Mouse (Mus musculus) heart, adult 11 months (tissue): ENCODE data around the gene Rpp14.
A peak's percentile ranks its signal among the peaks of the same experiment; 100 is the strongest.

Experiments used
- DNase-seq: peaks from one replicate; pipeline ENCODE4 v3.0.0; 2022

The Rpp14 gene

DNA sequence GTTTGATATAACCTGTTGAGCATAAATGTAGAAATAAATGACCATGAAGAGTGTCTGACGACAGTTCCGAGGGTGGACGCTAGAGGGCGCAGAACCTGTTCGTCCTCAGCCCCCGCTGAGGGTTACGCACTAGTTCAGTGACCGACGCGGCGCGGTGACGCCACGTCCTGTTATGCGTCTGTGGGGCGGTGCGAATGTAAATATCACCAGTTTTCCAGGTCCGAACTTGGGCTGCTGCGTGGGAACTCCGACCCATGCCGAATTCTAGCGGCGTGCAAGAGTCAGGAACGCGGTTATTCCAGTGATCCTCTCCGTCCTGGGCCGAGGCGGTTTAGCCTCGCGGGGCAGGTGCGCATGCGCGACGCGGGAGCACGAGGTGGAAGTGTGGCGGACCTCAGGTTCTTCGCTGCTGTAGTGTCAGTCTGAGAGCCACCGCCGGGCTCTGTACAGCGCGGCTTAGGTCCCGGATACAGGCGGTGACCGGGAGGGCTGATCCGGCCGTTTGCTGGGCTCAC, at the start of gene Rpp14:
Rpp14 (plus strand) TSS at position 203 of the 515 bp plus-strand sequence.
- peak; percentile 99 for DNase-seq

DNA sequence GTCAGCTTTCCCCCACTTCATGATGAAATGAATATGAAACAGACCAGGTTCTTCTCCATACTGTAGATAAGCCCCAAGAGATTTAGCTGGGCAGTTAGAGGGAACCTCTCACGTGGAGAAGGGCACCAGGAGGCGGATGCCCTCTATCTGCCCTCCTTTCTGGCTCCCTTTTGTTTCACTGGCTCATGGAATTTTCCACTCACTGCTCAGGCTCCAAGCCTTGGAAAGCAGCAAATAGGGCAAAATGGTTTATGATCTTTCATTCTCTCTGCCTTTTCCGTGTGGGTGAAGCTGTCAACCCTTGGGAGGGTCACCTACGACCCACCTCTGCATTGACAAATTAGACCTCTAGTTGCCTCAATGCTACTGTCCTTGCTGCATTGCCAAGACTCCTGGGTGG, 49.6 kb upstream of the Rpp14 start:
- peak; percentile 90 for DNase-seq

DNA sequence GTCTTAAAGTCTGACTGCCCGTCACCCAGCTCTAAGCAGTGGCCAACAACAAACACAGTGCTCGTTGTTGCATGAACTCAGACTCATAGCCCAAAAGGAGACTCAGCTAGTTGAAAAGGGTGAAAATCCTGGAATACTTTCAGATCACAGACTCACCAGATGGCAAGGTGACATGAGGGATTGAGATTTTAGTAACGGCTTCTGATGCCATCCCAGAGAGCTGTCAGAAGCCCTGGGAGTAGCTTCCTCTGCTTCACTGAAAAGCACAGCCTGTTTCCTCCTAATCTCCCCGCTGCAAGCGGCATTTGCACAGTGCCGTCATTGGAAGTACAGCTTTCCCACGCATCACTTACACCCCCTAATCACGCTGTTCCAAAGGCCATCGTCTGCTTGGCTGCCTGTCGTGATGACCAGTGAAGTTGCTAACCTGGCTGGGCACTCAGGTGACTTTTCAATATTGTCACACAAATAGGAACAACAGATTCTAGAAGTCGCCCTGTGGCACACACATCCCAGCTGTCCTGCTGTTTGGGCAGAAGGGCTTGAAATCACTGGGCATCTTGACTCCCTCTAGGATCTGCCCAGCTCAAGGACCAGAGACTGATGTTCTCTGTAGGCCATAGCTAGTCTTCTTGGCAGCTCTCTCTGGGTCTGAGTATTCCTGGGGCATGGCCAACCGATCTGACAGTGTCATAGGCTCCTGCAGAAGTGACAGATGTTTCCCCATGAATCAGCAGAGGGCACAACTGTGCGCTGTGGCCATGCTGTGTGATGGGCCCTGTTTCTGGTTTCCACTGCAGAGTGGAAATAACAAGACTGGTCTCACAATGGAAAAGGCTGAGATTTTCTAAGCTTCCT, 47.9 kb upstream of the Rpp14 start:
- DNase-seq: peak; percentile 91

DNA sequence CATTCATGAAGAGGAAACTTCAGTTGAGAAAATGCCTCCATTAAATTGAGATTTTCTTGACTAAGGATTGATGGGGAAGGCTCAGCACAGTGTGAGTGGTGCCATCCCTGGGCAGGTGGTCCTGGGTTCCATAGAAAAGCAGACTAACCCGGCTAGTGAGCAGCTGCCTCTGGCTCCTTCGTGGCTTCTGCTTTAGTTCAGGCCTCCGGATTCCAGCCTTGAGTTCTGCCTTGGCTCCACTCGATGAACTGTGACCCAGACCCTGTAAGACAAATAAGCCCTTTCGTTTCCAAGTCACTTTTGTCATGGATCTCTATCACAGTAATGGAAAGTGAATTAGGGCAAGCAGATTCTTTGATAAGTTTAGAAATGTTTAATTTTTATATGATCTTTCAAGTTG, 45.6 kb upstream of the Rpp14 start:
- no peak for DNase-seq

DNA sequence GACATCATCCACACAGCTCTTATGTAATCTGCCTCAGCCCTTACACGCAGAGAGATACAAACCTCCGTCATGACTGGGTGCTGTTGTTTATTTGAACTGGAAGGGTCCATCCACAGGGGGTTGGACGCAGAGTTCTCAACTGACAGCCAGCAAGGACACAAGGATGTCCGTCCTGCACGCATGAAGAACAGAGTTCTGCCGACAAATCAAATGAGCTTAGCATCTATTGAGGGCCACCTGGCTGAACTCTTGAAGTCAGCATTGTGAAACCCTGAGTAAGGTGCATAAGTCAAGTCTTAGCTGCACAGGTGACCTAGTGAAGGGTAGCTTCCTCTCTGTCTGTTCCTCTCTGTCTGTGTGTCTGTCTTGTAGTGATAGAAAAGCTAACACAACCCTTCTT, 44.2 kb upstream of the Rpp14 start:
- DNase-seq: peak; percentile 83

DNA sequence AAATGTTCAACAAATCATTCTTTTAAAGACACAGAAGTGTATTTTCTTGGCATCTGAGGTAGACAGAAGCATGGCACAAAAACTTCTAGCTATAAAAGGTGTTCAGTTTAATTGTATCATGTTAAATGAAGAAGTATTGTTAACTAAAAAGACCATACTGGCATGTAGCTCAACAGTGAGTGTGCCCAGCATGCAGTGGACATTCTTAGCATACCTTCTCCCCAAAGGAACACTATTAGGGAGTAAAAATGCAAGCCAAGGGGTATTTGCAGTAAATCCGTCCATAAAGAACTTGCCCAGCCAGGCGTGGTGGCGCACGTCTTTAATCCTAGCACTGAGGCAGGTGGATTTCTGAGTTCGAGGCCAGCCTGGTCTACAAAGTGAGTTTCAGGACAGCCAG, 43.8 kb upstream of the Rpp14 start:
- DNase-seq: no peak

DNA sequence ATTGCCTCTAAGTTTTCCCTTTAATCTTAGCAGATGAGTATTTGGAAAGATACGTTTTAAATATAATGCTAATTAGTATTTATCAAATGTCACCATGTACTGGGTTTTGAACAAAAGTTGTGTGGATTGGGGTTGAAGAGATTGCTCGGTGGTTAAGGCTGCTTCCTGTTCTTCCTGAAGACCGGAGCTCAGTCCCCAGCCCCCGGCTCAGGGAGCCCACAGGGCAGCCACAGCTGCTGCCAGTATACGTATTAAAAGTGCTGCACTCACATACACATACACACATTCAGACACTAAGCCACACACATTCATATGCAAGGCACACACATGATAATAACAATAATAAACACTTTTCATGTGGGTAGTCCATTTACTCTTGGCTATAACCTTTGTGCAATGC, 42.0 kb upstream of the Rpp14 start:
- DNase-seq: no peak

DNA sequence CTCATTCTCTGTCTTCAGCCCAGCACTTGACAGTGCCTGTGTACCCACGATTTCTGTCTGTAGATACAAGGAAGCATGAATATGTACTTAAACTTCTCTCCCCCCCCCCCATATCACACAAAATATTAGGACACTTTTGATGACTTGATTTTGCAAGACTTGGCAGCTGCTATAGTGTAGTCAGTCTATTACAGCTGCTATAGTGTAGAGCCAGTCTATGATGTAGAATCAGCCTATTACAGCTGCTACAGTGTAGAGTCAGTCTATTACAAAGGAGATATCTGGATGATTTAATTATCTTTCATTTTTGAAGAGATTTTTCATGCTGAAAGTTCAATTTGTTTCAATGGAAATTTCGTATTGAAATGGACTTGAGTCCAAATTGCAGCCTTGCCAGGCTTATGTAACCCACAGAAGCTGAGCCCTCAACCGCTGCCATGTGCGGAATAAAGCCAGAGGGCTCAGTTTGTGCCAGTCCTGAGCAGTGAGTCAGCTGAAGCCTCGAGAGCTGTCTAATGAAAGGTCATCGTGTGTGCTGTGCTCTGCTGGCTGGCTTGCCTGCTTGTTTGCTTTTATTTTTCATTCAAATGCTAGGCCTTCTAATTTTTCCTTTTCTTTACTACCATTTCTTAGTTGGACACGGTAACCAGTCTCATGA, 41.2 kb upstream of the Rpp14 start:
- DNase-seq: peak; percentile 95

DNA sequence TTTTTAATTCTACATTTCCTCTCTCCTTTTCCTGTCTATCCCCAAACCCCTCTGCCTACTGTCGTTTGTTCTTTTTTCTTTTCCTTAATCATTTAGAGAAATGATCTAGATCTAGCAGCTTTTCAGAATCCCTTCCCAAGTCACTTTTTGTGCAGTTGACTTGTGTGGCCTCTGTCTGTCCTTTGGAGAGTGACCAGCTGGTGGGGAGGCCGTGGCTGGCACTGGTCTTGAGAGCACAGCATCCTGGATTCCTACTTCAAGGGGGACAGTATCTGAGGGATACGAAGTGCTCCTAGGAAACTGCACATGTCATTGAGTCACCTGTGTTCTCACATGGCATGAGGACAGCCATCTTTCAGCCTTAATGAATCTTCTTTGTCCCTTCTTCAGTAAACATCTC, 40.0 kb upstream of the Rpp14 start:
- DNase-seq: peak; percentile 74

DNA sequence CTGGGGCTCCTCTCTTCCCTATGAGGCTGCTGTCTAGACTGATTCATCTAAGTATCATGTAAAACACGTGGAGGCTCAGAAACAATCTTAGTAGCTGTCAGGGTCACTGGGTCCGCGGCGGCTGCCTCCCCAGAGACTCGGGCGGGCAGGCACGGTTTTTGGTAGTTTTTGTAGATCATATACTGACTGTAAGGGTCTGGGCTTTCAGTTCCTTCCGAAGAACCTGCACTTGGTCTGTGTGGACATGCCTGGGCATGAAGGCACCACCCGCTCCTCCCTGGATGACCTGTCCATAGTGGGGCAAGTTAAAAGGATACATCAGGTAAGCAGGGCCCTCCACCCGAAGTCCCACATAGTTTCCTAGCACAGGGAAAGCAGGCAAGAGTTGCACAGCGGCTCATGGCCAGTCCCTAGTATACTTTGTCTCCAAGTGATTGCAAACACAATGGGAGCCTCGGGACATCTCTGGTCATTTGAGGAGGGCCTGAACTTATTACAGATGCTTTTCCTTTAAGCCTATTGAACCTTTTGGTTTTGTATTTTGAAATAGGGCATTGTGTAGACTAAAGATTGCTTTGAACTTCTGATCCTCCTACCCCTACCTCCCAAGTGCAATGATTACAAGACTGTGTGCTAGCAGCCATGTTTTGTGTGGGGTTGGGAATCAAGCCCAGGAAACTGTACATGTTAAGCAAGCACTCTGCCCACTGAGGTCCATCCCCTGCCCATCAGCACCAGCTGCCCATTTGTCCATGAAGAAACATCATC, 39.1 kb upstream of the Rpp14 start:
- DNase-seq: peak; percentile 82

DNA sequence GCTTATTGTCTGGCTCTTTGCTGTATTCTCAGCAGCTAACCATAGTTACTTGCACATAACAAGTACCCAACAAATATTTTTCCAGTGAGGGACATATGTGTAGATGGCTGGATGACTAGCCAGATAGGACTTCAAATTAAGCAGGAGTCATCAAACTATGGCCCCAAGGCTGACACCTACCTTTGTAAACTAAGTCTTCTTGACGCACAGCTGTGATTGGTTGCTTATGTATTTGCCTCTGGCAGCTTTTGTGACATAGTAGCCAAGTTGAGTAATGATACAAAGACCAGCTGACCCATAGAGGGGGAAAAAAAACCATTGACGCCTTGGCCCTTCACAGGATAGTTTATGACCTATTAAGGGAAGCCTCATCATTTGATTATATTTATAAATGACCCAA, 38.0 kb upstream of the Rpp14 start:
- DNase-seq: peak; percentile 49

DNA sequence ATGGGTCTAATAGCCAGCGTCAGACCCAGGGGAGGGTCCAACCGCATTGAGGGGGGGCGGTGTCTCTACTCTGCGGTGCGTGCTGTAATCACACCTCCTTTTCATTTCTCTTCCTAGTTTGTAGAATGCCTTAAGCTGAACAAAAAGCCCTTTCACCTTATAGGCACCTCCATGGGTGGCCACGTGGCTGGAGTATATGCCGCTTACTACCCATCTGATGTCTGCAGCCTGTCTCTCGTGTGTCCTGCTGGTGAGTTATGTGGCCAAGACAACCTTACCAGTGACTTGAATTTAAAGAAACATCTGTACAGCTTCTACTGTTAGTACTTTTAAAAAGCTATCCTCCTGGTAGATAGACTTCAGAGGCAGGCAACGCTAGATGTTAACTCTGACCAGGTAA, 37.6 kb upstream of the Rpp14 start:
- peak; percentile 59 for DNase-seq

DNA sequence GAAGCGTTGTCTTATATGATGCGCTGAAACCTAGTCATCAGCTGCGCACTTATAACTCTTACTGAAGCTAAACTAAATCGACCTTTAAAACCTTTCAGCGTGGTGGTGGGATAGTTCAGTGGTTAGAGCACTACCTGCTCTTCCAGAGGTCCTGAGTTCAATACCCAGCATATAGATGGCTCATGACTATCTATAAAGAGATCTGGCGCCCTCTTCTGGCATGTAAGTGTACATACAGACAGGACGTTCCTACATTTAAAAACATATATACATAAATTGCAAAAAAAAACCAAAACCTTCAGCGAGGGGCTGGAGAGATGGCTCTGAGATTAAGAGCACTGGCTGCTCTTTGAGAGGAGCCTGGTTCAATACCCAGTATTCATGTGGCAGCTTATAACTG, 35.8 kb upstream of the Rpp14 start:
- DNase-seq: peak; percentile 44

DNA sequence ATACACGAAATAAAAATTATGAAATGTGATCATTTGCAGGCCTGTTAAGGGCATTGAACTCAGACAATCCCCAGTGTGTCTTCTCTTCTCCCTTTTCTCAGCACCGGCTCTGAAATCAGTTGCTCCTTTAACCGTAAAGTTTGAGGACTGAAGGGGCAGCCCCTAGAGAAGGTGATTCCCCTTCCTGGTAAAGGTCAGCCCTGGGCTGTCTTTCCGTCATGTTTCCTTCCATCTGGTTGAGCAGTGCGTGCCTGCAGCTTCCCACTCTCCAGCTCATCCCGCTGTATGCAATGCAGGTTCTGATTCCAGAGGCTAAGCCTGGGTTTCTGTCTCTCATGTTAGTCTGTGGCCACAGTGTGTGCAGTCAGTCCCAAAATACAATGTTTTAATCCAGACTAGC, 35.4 kb upstream of the Rpp14 start:
- peak; percentile 76 for DNase-seq

DNA sequence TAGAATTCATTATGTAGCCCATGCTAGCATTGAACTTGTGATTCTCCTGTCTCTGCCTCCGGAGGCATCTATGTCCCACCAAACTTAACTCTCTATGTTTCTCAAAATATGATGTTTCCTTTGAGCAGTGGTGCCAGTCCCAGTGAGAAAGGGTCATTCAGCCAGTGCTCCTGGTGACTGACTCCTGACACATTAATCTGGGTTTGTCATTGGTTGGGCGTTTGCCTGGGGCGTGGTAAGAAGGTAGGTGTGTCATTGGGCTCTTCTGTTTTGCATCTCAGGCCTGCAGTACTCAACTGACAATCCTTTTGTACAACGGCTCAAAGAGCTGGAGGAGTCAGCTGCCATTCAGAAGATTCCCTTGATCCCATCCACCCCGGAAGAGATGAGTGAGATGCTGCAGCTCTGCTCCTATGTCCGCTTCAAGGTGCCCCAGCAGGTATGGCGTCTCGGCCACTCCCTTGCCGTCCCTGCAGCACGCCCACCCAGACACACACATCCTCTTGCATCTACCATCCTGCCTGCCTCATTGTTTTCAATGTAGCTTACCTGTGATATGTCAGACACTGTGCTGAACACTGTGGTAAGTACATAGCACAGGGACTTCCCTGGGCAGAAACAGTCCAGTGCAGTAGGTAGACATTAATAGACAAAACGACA, 34.9 kb upstream of the Rpp14 start:
- DNase-seq: peak; percentile 76

DNA sequence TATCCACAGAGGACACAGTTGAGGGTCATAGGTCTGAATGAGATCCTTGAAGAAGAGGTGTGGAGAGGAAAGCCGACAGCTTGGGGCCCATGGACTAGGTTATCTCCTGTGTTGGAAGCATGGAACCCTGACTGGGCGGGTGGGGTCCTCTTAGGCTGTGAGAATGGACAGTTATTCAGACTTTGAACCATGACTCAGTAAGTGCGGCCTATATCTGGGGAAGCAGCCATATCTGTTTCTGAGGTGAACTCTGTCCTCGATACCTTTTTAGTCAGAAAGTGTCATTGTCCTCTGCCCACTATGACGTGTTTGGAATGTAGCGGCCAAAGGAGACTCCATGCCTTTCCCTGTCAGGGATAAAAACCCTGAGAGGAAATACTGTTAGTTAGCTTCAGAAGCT, 33.3 kb upstream of the Rpp14 start:
- peak; percentile 30 for DNase-seq

DNA sequence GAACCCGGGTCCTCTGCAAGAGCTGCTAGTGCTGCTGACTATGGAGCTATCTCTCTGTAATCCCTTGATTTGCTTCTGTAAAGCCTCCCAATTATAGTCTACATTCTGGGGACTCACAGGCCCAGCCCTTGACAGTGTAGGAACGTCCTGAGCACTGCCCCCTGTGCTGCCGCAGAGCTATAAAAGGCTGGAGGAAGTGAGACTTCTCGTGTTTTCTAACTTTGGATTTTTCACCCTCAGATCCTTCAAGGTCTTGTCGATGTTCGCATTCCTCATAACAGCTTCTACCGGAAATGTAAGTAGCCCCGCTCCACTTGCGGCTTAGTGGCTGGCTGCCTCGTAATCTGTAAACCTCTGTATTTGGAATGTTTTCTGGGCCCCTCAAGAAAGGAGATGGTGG, 30.8 kb upstream of the Rpp14 start:
- peak; percentile 92 for DNase-seq

DNA sequence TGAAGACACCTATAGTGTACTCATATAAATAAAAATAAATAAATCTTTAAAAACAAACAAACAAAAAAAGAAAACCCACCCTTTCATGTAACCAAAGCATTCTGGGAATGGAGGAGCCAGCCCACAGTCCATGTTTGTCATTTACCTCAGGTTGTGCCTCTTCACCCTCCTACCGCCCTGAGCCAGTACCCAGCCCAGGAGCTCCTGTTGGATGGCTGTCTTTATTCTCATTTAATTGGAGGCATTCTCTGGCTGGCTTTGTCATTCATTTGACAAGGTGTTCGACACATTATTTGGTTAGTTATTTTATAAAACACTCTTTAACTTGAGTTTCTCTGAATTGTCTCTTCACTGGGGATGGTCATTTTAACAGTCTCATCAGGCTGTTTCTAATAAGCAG, 28.3 kb upstream of the Rpp14 start:
- DNase-seq: peak; percentile 67

DNA sequence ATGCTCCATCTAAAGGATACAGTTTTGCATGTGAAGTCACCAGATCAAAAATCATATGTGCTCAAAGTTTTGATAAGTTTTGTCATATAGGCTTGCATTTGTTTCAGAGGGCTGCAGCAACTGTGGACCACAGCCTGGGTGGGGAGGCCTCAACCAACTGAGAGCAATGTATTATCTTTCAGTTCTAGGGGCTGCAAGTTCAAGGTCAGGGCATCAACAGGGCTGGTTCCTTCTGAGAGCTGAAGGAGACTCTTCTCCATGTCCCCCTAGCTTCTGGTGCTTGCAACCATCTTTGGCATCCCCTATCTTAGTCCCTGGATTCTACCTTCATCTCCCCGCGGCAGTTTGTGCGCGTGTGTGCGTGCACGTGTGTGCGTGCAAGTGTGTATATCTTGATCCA, 27.5 kb upstream of the Rpp14 start:
- DNase-seq: no peak

DNA sequence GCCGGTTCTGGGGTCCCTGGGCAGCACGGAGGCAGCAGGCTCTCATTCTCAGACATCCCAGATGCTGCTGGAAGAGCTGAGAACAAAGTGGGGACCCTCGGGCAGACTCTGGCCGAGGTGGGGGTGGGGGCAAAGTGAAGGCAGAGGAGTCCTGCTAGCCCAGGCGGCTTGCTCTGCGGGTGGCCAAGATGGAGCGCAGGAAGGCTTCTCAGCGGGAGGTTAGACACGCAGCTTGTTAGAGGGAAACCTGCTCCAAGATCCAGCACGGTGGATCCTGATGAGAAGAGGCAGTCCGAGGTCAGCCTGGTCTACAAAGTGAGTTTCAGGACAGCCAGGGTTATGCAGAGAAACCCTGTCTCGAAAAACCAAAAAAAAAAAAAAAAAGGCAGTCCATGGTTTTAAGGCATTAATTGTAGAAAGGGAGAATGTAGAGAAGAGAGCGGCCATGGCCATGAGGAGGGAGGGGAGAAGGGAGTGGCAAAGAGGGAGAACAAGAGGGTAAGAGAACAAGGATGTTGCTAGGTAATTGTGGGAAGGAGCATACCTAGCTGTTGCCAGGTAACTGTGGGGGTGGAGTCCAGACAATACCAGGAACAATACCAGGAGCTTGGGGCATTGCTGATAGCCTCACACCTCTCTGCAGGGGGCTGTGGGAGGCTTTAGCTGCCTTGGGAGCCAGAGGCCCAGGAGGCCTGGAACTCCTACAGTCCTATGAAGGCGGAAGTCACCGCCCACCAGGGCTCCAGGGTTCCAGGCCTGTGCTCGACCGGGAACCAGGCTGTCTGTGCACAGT, 25.7 kb upstream of the Rpp14 start:
- DNase-seq: peak; percentile 88

DNA sequence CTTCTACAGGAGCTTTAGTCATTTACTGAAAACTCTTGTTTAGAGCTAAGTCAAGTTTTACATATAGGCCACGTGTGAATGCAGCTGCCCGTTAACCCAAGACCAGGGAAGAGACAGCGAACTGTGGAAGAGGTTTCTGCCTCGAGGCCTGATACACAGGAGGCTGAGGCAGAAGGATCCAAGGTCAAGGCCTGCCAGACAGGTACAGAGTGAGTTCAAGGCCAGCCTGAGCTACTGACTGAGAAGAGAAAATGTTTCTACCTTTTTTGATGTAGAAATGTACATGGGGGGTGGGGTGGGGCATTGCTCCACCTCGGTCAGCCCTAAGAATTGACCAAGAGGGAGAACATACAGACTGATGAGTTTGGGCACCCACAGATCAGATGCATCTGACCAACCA, 24.1 kb upstream of the Rpp14 start:
- DNase-seq: peak; percentile 43

DNA sequence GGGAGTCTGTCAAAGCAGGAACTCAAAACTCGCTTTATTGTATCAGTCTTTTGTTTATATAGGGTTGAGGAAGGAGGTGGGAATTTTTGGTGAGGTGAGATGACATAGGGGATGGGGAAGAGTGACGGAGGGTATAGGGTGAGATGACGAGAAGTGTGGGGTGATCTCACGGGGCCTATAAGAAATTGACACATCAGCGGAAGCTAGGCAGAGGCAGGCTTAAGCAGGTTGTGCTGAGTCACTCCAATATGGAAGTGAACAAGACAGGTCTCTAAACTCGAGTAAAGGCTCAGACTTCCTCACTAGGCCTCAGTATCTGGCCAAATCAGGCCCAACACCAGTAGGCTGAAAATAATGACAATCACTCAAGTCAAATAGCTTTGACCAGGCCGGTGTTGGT, 20.2 kb upstream of the Rpp14 start:
- peak; percentile 68 for DNase-seq
